Mouse (Mus musculus) pancreas, adult 10 weeks (tissue): ENCODE data around the gene Vmn1r73. TPM values are rescaled to one million over a fixed set of nuclear protein-coding genes. Genes with fewer than 3 reads are reported as not detected.

Experiments used
- polyA plus RNA-seq: library from polyadenylated mRNA; stranded (reverse); fragments of 350-450 nt; fragmentation: Illumina TruSeq; extraction: RNeasy Lipid Tissue Mini Kit (QIAGEN cat#74804); gene quantifications from one replicate; pipeline ENCODE4 v1.2.3, GENCODE M21; 2015; ENCODE audit warnings: low read depth, low replicate concordance; ENCODE audit not compliant: insufficient read depth

Vmn1r73 gene
- not detected for polyA plus RNA-seq

DNA sequence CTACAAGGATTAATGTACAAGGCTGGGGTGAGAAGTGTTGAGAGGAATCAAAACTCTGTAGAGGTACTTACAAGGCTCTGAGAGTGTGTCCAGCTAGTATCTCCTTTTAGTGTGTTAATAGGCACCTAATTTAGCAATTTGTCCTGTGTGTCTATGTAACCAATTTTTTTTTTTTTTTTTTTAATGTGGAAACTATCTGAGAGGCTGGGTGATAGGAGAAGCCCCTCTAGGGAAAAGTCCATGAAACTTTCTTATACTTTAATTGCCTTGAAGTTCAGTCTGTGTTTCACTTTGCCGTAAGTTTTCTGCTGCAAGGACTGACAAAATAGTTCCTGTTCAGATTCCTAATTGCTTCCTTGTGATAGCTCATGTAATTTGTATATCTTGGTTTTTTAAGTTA is at the start of gene Vmn1r73:
Vmn1r73 (plus strand) TSS at position 301 of the 400 bp plus-strand sequence.

Other genes starting within 250 kb of the Vmn1r73 start
- gene Zscan4-ps2, start 216.0 kb upstream of the Vmn1r73 start, polyA plus RNA-seq = not detected
- gene Zscan4-ps3, start 121.0 kb upstream of the Vmn1r73 start, polyA plus RNA-seq = not detected
- not detected for gene Vmn1r72, start 50.1 kb upstream of the Vmn1r73 start, polyA plus RNA-seq
- gene Vmn1r74, start 103.7 kb downstream of the Vmn1r73 start, polyA plus RNA-seq = not detected
- gene Vmn1r75, start 144.4 kb downstream of the Vmn1r73 start, polyA plus RNA-seq = not detected
- not detected for gene Vmn1r76, start 207.9 kb downstream of the Vmn1r73 start, polyA plus RNA-seq